Mouse (Mus musculus) cerebellum, postnatal 4 days (tissue): ENCODE measurements around the gene Gm10985.

Source experiments
- DNase-seq, 2 experiments: peaks; one replicate each; pipeline ENCODE4 v3.0.0; 2022; ENCODE audit warnings: low spot score in 2 of 2, mixed read lengths in 1 of 2

Gene Gm10985

DNA sequence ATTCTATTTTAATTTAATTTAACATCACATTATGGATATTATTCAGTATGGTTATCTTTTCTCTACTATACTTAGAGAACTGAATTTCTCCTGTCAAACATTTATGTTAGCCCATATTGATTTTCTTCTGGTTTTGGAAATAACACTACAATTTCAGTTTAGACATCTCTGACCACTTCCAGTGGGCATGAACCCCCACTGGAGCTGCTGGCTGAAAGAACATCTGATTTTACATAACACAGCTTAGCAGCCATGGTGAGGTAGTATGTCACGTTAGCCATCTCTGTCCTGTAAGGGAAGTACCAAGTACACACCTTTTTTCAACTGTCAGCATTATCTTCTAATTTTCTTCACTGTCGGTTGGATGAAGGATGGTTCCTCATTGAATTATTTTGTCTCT lies at the start of gene Gm10985:
Gene Gm10985, plus strand, starts transcription at position 301 of the 400 bp plus-strand sequence.
- no peak for DNase-seq

DNA sequence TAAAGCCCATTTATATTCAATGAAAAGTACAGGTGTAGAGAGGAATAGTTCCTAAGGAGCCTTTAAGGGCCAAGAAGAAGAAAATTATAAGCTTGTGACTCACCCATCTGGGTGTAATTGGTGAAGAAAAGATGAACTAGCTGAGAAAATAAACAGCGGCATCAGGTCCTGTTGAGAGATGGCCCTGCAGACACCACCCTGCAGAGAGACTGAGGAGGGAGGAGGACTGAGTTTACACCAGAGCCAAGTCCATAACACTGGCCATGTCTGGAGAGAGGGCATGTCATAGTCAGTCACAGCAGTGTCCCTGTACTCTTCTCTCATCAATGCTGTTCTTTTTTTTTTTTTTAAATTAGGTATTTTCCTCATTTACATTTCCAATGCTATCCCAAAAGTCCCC lies 48.0 kb upstream of the Gm10985 start:
- DNase-seq: no peak

DNA sequence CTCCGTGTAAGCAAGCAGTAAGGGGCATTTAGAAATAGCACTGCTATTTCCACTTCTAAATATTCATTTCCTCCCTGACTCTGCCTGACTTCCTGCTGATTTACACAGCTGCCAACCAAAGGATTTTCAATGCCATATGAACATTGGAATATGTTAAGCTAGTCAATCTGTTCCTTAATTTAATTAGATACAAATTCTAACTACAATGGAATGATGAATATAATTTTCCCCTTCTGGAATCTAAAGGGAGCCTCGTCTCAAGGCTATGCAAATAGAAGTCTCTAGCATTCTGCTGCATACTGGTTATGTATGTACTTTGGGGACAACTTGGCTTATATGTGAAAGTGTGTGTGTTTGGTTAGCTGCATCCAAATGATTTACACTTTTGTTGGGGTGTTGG lies 45.2 kb upstream of the Gm10985 start:
- no peak for DNase-seq

DNA sequence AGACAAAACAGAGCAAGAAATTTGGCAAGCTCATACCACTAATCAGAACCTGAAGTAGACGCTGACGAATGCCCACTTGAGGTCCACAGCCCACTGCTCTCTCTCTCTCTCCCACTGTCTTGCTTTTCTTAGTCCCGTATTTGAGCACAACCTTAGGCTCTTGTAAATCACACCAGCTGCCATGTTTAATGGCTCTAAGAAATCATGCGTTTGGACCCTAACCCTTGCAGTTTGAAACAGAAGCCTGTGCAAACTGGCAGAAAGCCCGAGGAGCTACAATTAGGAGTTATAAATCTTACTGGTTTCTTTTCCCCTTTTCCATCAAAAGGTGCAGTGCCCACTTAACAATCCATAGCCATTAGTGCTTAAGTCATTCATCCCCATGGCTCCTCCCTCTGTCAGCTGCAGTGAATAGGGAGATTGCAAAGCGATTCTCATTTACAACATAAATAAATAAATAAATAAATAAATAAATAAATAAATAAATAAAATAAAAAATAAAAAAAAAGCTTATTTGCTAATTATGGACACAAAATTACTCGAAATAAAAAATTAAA lies 31.4 kb upstream of the Gm10985 start:
- no peak for DNase-seq

DNA sequence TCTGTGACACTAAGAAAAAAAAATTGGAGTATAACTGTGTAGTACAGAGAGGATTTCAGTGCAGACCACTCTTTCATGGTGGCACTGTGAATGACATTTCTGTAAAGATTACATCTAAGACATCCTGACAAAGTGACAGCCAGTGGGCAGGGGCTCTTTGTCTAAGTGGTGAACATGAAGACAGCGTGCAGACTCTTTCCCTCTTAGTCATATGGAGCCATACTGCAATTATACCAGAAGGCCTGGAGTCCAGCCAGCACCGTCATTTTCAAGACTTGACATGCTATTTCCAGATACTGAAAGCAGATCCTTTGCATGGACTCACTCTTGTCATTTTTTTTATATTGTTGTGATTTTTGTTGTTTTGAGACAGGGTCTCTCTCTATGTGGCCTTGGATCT lies 10.6 kb upstream of the Gm10985 start:
- no peak for DNase-seq

DNA sequence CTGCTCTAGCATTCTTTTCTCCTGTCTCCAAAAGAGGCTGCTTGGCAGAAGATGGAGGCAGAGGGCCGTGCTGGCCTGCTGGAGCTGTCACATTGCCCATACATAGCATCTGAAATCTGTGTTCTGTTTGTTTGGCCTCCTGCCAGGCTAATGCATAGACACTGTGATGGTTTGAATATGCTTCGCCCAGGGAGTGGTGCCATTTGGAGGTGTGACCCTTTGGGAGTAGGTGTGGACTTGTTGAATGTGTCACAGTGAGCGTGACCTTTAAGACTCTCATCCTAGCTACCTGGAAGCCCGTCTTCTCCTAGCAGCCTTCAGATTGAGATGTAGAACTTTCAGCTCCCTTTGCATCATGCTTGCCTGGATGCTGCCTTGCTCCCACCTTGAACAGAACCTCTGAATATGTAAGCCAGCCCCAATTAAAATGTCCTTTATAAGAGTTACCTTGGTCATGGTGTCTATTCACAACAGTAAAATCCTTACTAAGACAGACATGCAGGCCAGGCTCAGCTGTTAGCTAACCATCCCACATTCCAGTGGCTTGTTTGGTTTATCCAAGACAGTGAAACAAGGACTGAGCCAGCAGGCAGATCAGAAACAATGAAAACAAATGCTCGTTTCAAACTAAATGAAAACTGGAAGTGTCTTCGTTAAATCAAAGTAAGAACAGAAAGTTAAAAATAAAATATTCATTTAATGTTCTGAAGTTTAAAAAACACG lies 1.5 kb downstream of the Gm10985 start:
- DNase-seq: no peak

DNA sequence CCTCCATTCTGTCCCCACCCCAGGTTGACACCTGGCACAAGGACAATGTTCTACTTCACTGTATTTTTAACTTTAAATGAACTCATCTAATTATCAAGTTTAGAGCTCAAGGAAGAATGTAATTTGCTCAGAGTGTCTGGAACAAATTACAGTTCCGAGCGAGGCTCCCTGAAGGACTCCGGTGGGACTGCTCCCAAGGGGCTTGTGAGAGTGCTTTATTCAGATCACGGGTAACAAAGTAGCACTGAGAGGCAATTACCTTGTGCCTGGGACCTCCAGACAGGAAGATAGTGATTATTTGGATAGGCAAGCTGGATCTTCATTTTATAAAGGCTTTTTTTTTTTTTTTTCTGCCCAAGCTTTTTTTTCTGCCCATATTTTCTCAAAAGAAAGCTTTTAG lies 2.8 kb downstream of the Gm10985 start:
- no peak for DNase-seq

DNA sequence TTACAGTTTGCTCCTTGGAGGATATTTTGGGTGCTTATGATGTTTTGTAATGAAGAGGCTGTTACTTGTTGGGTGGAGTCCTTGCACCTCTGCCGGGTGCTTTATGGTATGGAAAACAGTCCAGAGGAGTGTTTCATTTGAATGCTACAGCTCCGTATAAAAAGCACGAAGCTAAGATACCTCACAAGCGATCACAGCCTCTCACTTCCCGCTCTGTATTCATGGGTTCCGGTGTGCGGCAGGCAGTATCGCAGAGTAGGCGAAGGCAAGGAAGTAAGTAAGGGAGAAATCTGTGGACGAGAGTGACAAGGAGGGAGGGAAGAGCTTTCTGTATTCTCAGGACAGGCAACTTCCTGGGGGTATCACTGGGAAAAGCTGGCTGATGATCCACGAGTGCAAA lies 3.4 kb downstream of the Gm10985 start:
- DNase-seq: no peak

DNA sequence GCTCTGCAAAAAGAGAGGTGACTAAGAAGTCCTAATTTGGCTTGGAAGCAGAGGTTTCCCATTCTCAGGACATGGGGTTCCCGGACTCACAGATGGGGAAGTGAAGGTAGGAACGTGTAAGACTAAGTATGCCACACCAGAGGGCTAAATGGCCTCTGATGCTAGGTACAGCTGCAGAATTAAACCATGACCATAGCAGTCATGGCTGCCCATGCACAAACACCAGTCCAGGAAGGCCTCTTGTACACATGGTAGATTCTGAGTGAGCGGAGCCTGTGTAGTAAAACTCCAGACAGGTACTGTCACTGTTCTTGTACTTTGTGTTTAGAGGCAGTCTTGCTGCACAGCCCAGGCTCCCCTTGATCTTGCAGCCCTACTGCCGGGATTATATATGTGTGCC lies 9.4 kb downstream of the Gm10985 start:
- DNase-seq: no peak

DNA sequence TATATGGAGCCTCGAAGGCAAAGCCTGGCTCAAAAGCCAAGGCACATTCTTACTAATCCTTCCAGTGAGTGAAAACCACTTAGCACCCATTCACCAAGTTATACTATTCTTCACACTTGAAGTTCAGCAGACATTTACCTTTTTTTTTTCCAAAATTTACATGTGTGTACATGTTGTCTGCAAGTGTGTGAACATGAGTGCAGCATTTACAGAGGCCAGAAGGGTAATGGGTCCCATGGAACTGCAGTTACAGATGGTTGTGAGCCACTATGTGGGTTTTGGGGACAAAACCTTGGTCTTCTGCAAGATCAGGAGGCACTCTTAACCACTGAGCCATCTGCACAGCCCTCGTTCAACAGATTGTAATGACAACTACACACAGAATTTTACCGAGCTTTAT lies 9.9 kb downstream of the Gm10985 start:
- no peak for DNase-seq

DNA sequence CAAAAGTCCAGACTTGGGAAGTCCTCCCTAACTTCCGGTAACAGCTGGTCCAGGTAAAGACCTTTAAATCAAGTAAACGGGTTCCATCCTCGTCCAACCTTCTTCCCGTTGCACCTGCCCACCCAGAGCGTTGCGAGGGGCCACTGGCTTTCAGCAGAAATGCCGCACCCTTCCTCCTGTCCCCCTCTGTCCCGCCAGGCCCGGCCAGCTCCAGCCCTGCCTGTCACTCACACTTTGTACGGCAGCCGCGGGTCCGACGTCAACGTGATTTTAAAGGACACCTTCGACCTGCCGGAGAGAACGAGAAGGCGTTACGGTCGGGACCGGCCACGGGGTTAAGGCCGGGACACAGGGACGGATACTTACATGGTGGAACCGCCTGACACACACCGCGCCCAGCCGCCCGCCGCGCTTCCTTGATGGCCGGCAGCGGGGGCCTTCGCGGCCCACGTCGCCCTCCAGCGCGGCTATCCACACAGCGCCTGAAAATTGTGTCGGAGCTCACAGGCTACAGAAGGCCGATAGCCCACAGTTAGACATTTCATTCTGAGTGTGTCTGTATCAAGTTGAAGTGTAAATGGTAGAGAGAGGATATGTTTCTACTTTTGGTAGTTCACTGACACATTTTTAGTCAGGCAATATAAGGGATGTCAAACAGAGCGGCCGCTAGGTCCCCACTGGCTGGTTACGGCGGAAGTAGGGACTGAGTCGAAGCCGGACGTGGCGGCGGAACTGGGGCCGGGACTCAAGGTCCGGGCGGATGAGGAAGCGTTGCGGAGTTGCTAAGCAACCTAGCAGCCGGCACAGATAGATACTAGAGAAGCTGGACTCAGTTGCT lies 18.7 kb downstream of the Gm10985 start, which contains the start of gene Ufm1:
Gene Ufm1, minus strand, starts transcription at position 448 of the 838 bp plus-strand sequence.
- peak; percentile 78 to 87 for DNase-seq

DNA sequence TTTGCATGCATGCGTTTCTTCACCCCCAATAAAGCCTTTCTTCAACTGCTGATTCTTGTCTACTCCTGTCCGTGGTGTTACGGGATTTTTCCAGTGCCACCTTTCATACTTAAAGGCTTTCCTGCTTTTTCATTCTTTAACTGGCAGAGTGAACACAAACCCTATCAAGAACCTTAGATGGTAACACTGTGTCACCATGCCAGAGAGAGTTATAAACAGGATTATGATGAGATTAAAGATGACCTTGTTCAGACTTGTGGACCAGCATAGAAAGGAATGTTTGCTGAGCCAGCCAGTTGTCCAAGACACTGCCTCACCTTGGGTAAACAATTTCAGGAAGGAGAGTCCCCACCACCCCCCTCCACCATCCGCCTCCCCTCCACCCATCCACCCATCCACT lies 23.3 kb downstream of the Gm10985 start:
- no peak for DNase-seq

DNA sequence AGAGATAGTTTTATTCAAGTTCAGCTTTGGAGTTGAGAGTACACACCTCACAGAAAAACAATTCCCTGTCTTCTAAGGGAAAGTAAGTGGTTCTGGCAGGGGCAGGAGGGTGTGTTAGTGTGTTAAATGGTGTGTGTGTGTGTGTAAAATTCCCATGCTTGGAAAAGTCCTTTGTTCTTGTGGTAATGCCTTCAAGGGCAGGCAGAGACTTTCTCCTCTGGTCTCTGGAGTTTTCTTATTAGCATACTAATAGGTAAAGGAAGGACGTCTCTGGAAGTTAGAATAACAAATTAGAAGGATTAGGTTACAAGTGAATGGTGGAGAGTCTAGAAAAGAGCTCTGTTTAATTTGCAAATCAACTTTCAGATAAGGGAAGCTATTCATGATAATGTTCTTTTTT lies 24.4 kb downstream of the Gm10985 start:
- no peak for DNase-seq

DNA sequence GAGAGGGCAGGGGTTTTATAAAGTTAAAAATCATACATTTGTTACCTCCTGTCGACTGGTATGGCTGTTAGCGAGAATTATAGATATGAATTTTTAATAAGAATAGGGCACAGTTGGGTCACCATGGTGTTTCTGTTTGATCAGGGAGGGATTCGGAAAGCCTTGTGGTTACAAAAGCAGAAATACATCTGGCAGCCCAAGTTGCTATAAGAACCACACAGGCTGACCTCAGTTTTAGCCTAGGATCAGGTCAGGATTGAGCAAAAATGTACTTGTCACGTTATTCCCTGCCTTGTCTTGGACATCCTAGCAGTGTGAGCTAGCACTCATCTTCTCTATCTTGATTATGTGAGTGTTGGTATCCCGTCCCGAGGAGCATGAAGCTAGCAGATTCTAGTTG lies 25.6 kb downstream of the Gm10985 start:
- DNase-seq: no peak

DNA sequence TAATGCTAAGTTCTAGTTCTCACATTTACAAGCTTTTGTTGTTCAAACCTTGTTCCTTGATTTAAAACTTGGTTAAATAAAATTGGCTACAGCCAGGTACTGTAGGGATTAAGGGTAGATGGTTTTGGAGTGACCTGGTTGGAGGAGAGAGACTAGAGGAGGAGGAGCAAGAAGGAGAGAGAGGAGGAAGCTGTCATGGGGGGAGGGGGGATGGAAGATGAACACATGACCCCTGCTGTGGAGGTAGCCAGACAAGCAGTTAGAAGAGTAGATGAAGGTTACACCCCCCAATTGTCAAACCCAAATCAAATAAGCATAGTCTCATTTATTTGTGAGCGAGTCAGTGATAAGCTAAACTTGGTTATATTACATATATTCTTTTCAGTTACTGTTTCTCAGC lies 26.7 kb downstream of the Gm10985 start:
- DNase-seq: no peak

DNA sequence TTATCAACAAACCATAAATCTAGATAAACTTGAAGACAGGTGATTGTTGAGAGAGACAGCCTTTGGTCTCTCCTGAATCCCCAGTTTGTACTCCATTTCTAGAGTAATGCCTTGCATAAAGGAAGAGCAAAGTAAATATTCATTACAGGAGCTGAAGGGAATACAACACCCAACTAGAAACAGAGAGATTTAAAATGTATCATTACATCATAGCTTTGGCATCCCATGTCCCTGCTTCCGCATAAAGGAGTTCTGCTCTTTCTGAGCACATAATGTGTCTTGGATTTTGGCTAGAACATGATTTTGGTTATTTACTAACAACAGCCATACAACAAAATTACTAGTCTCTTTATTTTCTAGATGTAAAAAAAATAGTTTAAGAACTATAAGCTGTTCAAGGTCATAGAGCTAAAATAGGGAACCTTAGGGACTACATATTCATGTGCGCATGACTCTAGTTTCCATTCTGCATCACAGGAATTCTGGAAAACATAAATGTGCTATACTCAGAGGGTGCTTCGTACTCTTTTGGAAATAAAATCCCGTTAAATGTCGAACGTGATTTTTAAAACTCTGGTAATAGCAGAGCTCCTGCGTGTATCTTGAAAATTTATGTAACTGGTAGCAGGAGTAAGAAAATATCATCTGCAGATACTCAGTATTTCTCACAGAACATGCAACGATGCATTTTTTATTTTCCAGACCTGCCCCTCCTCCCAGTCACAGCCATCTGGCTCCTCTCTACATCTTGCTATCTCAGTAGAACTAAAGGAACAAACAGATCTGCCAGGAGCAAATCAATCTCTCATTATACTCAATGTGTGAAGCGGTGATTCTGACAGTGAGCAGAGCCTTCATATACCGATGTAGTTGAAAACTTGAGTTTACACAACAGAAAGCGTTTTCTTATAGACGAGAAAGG lies 46.0 kb downstream of the Gm10985 start:
- DNase-seq: no peak
